Mouse (Mus musculus) A20 (cell line): ENCODE measurements at regions not wholly inside any gene's neighbourhood (a gene's known extent, or its start where the extent isn't known, plus 50 kb on each side); places are given as distances from the start of the nearest gene placed in this dataset.

Source experiments
- DNase-seq: peaks from one replicate; pipeline ENCODE4 v3.0.0-alpha.2; 2011; ENCODE audit warnings: low read depth, low spot score

GRCm38 (mm10) chr2:19049877-19050731, 52.0 kb downstream of the 4930426L09Rik start:
- no peak for DNase-seq

- DNase-seq: no peak
Measured at GRCm38 (mm10) chr2:19055500-19055899, 57.4 kb downstream of the 4930426L09Rik start.

GRCm38 (mm10) chr2:19057859-19058258, 59.7 kb downstream of the 4930426L09Rik start:
- DNase-seq: no peak

GRCm38 (mm10) chr2:19058765-19059164, 60.6 kb downstream of the 4930426L09Rik start:
- DNase-seq: no peak

GRCm38 (mm10) chr2:19059246-19059645, 61.1 kb downstream of the 4930426L09Rik start:
- no peak for DNase-seq

- no peak for DNase-seq
Measured at GRCm38 (mm10) chr2:19060218-19060915, 62.2 kb downstream of the 4930426L09Rik start.

GRCm38 (mm10) chr2:19064560-19065362, 66.6 kb downstream of the 4930426L09Rik start:
- no peak for DNase-seq

GRCm38 (mm10) chr2:19065511-19065910, 67.4 kb downstream of the 4930426L09Rik start:
- no peak for DNase-seq

GRCm38 (mm10) chr2:19068161-19068560, 70.0 kb downstream of the 4930426L09Rik start:
- no peak for DNase-seq

GRCm38 (mm10) chr2:19083816-19084215, 85.7 kb downstream of the 4930426L09Rik start:
- DNase-seq: no peak

- no peak for DNase-seq
Measured at GRCm38 (mm10) chr2:19085105-19085504, 87.0 kb downstream of the 4930426L09Rik start.

GRCm38 (mm10) chr2:19086167-19086566, 88.0 kb downstream of the 4930426L09Rik start:
- no peak for DNase-seq

GRCm38 (mm10) chr2:19086621-19087020, 88.5 kb downstream of the 4930426L09Rik start:
- DNase-seq: no peak

GRCm38 (mm10) chr2:19099384-19099783, 99.7 kb upstream of the Armc3 start:
- no peak for DNase-seq

- no peak for DNase-seq
Measured at GRCm38 (mm10) chr2:19108753-19109152, 90.3 kb upstream of the Armc3 start.

GRCm38 (mm10) chr2:19119871-19120270, 79.2 kb upstream of the Armc3 start:
- no peak for DNase-seq

- no peak for DNase-seq
Measured at GRCm38 (mm10) chr2:19132864-19133263, 66.2 kb upstream of the Armc3 start.

GRCm38 (mm10) chr2:19142586-19142985, 56.5 kb upstream of the Armc3 start:
- DNase-seq: no peak

- peak; percentile 18 for DNase-seq
Measured at GRCm38 (mm10) chr2:19145412-19145811, 53.7 kb upstream of the Armc3 start.

GRCm38 (mm10) chr2:19145881-19146280, 53.2 kb upstream of the Armc3 start:
- DNase-seq: no peak

- no peak for DNase-seq
Measured at GRCm38 (mm10) chr2:19146289-19146688, 52.8 kb upstream of the Armc3 start.

GRCm38 (mm10) chr2:19148812-19149211, 50.3 kb upstream of the Armc3 start:
- DNase-seq: no peak
